Mouse (Mus musculus) thymus, postnatal 10 days (tissue): ENCODE data around the gene Wdr54.

Experiments used
- DNase-seq, 2 experiments: peaks; one replicate each; pipeline ENCODE4 v3.0.0; 2021; ENCODE audit warnings: low spot score in 2 of 2

Gene Wdr54

GRCm38 (mm10) chr6:83127419-83127818 is 28.8 kb downstream of the Wdr54 start:
- DNase-seq: no peak

- DNase-seq: no peak
These were observed 30.9 kb downstream of the Wdr54 start, which contains the start of gene Ino80b for GRCm38 (mm10) chr6:83125331-83125730. Ino80b (minus strand) TSS chr6:83125431.

GRCm38 (mm10) chr6:83124851-83125312 is 31.3 kb downstream of the Wdr54 start:
- peak; percentile 84 to 91 for DNase-seq

- DNase-seq: no peak
These were observed 33.2 kb downstream of the Wdr54 start for GRCm38 (mm10) chr6:83122961-83123360.

GRCm38 (mm10) chr6:83121863-83122710 is 34.1 kb downstream of the Wdr54 start:
- DNase-seq: peak in 1 of 2 experiments; percentile 37

- peak; percentile 88 to 94 for DNase-seq
These were observed 35.0 kb downstream of the Wdr54 start, which contains the start of gene Wbp1 for GRCm38 (mm10) chr6:83120930-83121862. Wbp1 (minus strand) TSS chr6:83121559.

GRCm38 (mm10) chr6:83119734-83120051 is 36.5 kb downstream of the Wdr54 start:
- DNase-seq: no peak

GRCm38 (mm10) chr6:83118825-83119733 is 37.1 kb downstream of the Wdr54 start:
- no peak for DNase-seq

- DNase-seq: no peak
These were observed 37.8 kb downstream of the Wdr54 start for GRCm38 (mm10) chr6:83118369-83118768.

GRCm38 (mm10) chr6:83117616-83118015 is 38.6 kb downstream of the Wdr54 start:
- DNase-seq: no peak

GRCm38 (mm10) chr6:83117165-83117438 is 39.1 kb downstream of the Wdr54 start:
- DNase-seq: no peak

- no peak for DNase-seq
These were observed 39.6 kb downstream of the Wdr54 start for GRCm38 (mm10) chr6:83116373-83117164.

GRCm38 (mm10) chr6:83115682-83116372 is 40.4 kb downstream of the Wdr54 start:
- peak in 1 of 2 experiments; percentile 38 for DNase-seq

- peak; percentile 85 to 89 for DNase-seq
These were observed 41.1 kb downstream of the Wdr54 start, which contains the start of gene Mogs for GRCm38 (mm10) chr6:83115011-83115671. Mogs (plus strand) TSS chr6:83115496.

GRCm38 (mm10) chr6:83111510-83112136 is 44.6 kb downstream of the Wdr54 start:
- DNase-seq: no peak

GRCm38 (mm10) chr6:83108762-83109668 is 47.2 kb downstream of the Wdr54 start, which contains the start of gene Mrpl53:
Mrpl53 (plus strand) TSS chr6:83109040.
- peak; percentile 59 to 65 for DNase-seq

- DNase-seq: peak; percentile 68 to 88
These were observed 48.4 kb downstream of the Wdr54 start for GRCm38 (mm10) chr6:83107566-83108400.
